Mouse (Mus musculus) embryo, embryonic 11 days (tissue): ENCODE measurements around the gene Zfp784.
"Not testable (repeated sequence)": the region's sequence is repeated elsewhere in the genome, so short reads cannot be mapped to it uniquely, and the experiment has no call there.

Source experiments
- DNase-seq: peaks from one replicate; pipeline ENCODE4 v3.0.0-alpha.2; 2015

Gene Zfp784

DNA sequence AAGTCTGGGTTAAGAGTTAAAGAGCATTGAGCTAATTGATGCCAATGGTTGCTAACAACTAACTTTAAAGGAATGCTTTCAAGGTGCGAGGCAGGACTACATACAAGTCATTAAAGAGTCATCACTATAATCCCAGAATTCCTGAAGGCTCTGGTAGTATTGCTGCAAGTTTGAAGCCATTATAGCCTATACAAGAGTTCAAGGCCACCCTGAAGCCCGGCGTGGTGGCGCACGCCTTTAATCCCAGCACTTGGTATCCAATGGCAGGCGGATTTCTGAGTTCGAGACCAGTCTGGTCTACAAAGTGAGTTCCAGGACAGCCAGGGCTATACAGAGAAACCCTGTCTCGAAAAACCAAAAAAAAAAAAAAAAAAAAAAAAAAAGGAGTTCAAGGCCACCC is 18.7 kb downstream of the Zfp784 start:
- not testable (repeated sequence) for DNase-seq

GRCm38 (mm10) chr7:5017931-5018330 is 20.3 kb downstream of the Zfp784 start:
- DNase-seq, result no peak

- no peak for DNase-seq
Measured at GRCm38 (mm10) chr7:5017352-5017751, 20.9 kb downstream of the Zfp784 start.

GRCm38 (mm10) chr7:5016920-5017319 is 21.3 kb downstream of the Zfp784 start:
- DNase-seq, result no peak

DNA sequence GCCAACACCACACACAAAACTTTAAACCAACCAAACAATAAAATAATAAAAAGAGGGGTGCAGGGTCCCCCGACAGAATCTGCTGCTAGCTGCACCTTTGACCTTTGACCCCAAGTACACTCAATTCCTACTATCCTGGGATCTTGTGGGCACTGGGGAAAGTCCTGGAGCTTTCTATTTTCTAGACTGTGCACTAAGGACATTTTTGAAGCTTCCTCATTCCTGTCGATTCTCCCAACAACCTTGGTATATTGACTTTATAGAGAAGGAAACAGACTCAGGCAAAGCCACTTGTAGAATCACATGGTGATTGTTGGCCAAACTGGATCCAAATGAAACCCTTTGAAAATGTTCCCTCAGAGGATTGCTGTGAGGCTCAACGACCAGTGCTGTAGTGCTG is 22.2 kb downstream of the Zfp784 start:
- DNase-seq, result no peak

DNA sequence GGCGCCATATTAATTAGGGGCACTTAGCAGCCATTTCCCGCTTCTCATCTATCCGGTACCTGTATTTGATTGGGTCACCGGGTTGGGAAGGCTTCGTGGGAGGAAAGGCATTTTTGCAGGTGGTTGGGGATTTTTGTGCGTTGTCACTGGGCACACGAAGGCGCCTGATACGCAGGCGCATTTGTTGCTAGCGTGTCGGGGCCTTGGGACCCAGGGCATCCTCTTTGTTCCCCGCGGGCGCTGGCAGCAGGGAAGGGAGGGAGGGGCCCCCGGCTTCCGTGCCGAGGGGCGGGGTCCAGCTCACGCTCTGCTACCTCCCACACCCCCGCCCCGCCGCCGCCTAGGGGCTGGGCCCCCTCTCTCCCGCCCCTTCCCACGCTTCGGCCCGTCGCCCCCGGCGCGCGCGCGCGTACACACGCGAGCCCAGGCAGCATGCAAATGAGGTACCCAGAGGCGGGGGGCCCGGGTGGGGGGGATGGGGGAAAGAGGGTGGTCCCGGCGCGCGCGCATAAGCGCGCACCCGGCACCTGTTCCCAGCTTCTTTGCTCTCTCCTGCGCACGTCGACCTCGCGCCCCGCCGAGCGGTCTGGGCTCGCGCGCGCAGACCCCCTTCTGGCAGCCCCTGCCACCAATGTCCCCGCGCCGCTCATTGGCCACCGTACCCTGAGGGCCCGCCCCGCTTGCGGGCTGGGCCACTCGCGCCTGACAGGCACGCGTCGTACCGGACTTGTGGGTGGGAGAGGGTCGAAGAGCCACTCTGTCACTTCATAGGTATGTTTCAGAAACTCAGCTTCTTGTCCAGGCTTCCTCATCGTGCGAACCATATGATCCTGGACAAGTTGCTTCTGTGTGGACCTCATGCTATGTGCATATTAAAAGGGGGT is 22.9 kb downstream of the Zfp784 start, which contains the start of gene Gm44973:
Gm44973 (plus strand) TSS at position 379 of the 884 bp plus-strand sequence.
- DNase-seq, result peak; percentile 98

GRCm38 (mm10) chr7:5014251-5015117 is 23.8 kb downstream of the Zfp784 start, which contains the start of the genes Zfp524 and Fiz1:
TSS of gene Zfp524 (plus strand) at chr7:5014415.
TSS of gene Fiz1 (minus strand) at chr7:5014697.
- peak; percentile 97 for DNase-seq

DNA sequence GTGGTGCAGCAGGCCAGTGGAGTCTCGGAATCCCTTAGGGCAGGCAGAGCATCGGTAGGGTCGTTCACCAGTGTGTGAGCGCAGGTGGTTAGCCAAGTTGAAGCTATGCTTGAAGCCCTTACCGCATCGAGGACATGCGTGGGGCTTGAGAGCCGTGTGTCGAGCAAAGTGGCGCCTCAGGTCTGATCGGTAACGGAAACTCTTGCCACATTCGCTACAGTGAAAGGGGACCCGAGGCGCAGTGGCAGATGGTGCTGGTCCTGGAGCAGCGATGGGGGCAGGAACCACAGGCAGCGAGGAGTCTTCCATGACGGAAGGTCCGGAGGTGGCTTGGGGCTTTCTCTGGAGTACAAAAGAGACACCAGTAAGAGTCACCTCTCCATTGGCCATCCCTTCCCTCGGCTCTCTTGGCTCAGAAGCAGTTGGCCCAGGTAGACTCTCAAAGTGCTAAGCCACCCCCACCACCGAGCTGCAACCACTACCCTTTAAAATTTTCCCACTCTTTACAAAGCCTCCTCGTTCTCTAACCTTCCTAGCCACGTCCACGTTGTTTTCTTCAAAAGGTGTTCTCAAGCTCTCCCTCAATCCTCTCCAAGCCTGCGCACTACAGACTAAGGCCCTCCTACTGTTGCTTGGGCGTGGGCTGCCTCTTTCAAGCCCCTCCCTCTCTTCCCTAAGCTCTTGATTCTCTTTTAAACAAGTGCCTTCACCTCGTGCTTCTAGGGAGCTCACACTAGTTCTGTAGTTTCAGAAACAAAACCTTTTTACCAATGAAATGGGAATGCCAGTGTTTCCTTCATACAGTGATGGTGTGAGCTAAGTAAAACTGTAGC is 25.3 kb downstream of the Zfp784 start:
- no peak for DNase-seq

- no peak for DNase-seq
Measured at GRCm38 (mm10) chr7:5008229-5008628, 30.0 kb downstream of the Zfp784 start.

DNA sequence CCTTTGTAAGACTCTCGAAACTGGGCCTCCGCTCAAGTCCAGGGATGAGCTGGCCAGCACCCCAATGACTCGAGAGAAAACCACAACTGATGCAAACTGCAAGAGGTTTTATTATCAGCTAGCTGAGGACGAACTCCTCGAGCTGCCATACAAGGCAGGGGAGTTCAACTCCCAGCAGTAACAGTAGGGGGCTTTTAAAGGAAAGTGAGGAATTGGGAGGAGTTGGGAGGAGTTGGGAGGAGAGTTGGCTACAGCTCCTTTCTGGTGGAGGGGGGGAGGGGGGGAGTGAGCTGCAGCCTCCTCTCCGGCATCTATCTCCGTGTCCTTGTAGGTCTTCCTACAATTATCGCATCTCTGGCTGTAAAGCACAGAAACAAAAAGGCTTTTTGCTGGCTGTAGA is 35.4 kb downstream of the Zfp784 start:
- not testable (repeated sequence) for DNase-seq

- no peak for DNase-seq
Measured at GRCm38 (mm10) chr7:4999876-5000275, 38.4 kb downstream of the Zfp784 start.

DNA sequence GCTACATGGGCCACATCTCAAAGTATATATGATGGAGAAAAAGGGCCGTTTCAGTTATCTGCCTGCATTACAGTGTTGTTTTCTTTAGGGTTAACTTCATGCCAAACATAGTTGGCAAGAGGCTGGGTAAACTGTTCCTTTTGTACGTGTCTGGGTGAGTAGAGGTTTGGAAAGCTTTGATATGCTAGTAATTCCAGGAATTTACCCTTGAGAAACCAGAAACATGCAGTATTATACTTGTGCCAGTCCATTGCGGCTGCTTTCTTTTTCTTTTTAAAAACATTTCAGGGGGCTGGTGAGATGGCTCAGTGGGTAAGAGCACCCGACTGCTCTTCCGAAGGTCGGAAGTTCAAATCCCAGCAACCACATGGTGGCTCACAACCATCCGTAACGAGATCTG is 41.3 kb downstream of the Zfp784 start:
- no peak for DNase-seq

DNA sequence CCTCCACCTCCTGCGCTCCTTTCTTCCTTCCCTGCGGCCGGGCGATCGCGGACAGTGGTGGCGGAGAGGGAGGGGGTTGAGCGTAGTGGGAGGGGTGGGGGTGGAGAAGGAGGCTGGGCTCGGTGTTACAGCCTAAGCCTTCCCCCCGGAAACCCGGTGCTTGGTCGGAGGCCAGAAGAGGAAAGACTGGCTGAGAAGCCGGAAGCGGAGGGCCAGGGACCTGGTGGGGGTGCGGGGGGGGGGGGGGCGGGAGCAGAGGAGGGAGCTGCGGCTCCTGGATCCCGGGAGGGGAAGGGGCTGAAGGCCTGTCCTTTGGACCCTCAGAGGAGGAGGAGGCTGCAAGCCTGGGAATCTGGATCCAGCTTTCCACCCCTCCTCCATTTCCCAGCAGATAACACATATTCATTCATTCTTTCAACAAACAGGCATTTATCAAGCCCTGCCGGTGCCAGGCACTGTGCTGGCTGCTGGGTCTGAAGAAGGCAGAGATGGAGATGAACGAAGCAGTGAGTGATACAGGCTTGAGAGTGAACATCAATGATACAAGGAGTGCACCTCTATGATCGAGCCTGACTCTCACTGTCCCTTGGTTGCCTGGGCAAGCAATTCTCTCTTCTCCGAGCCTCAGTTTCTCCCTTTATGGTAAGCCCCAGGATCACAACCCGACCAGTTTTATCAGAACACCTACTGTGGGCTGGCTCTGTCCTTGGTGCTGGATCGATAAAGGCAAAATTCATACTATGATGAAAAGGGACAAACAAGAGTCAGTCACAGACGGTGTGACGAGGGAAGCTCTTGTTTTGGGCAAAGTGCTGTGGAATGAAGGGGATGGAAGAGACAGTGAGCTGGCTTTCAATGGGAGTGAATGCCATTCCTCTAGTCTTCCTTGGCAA is 42.0 kb downstream of the Zfp784 start, which contains the start of gene Zfp579:
Zfp579 (minus strand) TSS at position 156 of the 893 bp plus-strand sequence.
- DNase-seq, result peak; percentile 93

DNA sequence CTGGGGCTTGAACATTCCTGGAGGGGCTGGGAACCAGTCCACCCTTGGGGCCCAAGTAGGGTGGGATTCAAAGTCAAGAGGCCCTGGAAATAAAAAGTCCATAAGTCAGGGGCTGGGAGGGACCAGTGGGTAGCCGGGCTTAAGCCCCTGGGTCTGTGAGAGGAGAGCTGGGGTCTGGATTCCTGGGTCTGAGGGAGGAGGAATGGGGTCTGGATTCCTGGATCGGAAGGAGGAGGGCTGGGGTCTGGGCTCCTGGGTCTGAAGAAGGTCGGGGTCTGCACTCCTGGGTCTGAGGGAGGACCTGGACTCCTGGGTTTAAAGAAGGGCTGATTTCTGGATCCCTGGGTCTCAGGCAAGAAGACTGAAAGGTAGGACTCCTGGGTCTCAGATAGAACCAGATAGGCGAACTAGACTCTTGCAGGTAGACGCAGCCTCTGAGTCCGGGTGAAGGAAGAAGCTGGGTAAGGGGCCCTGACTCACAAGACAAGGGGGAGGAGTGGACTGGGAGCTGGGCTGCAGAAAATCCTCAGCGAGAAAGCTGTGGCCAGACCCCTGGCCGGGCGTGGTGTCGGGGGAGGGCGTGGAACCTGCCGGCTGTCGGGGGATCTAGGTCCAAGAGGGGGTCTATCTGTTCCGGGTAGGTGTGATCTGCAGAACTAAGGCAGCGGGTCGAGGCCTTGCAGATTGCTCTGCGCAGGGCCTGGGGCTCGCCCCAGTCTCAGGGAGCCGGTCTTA is 42.8 kb downstream of the Zfp784 start:
- DNase-seq, result no peak

DNA sequence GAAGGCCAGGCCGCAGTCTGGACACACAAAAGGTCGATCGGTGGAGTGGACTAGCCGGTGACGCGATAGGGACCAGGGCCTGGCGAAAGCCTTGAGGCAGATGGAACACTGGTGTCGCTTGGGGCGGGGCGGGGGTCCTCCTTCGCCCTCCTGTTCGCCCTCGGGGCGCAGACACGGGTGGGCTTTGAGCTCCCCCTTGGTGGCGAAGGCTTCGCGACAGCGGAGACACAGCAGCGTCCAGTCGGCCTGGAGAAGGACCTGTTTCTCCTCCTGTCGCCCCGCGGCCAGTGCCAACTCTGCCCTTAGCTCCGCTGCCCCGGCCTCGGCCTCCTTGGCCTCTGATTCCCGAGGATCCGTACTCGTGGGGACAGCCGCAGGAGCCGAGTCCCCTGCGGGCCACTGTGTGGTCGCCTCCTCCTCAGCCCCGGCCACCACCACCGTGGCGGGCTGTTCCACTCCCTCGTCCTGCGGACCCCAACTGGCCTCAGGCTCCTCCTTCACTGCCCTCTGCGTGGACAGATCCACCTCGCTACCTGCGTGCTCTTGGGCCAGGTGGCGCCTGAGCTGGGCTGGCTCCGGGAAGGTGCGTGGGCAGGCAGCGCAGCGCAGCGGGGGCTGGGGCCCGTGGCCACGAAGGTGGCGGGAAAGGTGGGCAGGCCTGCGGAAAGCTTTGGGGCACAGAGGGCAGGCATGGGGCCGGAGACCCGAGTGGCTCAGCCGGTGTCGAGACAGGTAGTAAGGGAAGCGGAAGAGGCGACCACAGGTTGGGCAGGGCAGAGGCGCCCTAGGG is 44.1 kb downstream of the Zfp784 start:
- no peak for DNase-seq

DNA sequence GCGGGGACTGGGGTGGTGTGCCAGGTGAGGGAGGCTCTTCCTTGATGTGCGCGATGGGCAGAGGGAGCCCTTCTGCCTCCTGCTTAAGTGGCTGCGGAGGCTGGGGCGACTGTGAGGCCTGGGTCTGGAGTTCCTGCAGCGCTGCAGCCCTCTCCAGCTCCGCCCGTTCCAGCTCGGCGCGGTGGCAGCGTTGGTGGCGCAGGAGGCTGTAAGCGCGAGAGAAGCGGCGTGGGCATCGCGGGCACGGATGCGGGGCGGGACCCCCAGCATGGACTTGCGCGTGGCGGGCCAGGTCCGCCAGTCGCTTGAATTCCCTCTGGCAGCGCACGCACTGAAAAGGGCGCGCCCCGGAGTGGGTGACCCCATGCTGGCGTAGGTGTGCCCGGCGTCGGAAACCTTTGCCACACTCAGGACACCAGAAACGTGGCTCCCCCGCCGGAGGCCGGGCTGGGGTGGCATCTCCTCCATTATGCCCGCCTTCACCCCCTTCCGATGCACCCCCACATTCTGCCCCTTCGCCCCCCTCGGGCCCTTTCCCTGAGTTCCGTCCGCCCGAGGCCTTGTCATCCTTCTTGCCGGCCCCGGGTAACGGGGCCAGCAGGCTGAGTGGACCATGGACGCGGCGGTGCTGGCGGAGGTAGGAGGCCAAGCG is 44.8 kb downstream of the Zfp784 start:
- no peak for DNase-seq

- no peak for DNase-seq
Measured at GRCm38 (mm10) chr7:4988250-4988649, 50.0 kb downstream of the Zfp784 start.
